Mouse (Mus musculus): ENCODE measurements around the gene Cirbp.

DNA sequence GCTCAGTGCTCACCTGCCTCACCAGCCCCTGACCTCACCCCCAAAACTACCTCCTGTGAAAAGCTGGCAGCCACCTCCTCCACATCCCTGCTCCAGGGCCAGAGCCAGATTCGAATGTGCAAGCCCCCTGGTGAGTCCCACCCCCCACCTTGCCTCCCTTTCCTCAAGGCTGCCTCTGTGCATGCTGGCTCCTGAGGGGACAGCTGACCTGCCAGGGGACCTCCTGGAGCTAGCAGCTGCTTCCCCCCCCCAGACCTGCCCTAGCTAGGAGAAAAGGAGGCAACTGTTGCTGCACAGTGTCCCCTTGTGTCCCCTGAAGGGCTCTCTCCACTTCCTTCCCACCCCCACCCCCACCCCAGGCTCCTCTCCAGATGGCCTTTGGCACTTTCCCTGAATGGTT is 10.5 kb upstream of the Cirbp start:
- TF ChIP-seq CTCF (IDR thresholded peaks at IDR 0.05; ENCODE audit: insufficient read depth, low read length) (no peak), POLR2A (IDR thresholded peaks at IDR 0.05; ENCODE audit: borderline replicate concordance, extremely low read depth, low read depth, low read length) (no peak)
